Mouse (Mus musculus) midbrain, embryonic 10.5 days (tissue): ENCODE data around the gene Gm29797. TPM values are rescaled to one million over a fixed set of nuclear protein-coding genes. Genes with fewer than 3 reads are reported as not detected.

Experiments
- DNase-seq: peaks from one replicate; pipeline ENCODE4 v3.0.0-alpha.2; 2017; ENCODE audit warnings: low spot score
- H3K27ac ChIP-seq: fragments of 300-500 bp; sonication (generic); replicated peaks from 2 replicates; pipeline ENCODE4 v1.5.1; 2016; ENCODE audit warnings: mild to moderate bottlenecking
- H3K27me3 ChIP-seq: fragments of 300-500 bp; sonication (generic); 2 replicates; pipeline ENCODE4 v1.6.1; 2016; ENCODE audit warnings: low read depth, mild to moderate bottlenecking; ENCODE audit not compliant: poor library complexity, severe bottlenecking
- H3K36me3 ChIP-seq: fragments of 300-500 bp; sonication (generic); 2 replicates; pipeline ENCODE4 v1.6.1; 2016; ENCODE audit warnings: mild to moderate bottlenecking, moderate library complexity
- H3K4me1 ChIP-seq: fragments of 300-500 bp; sonication (generic); 2 replicates; pipeline ENCODE4 v1.6.1; 2016
- H3K4me3 ChIP-seq: fragments of 300-500 bp; sonication (generic); 2 replicates; pipeline ENCODE4 v1.5.1; 2016; ENCODE audit warnings: mild to moderate bottlenecking, moderate library complexity
- H3K9me3 ChIP-seq: fragments of 300-500 bp; sonication (generic); replicated peaks from 2 replicates; pipeline ENCODE4 v1.6.1; 2016; ENCODE audit warnings: mild to moderate bottlenecking
- WGBS: fragments of 180-500 bp; shearing (Covaris S2); methylation state at CpG from one replicate; pipeline ENCODE4 v1.1.7; 2016; 5-methylcytosine and 5-hydroxymethylcytosine counted together
- polyA plus RNA-seq: library from polyadenylated mRNA; unstranded; fragments of >200 nt; fragmentation: Nextera tagmentation; extraction: Ambion mirVana; gene quantifications from 2 replicates; pipeline ENCODE4 v1.2.1, GENCODE M21; 2016

Gm29797 gene
- 0.19 and 0.32 TPM in 2 replicates for polyA plus RNA-seq

DNA sequence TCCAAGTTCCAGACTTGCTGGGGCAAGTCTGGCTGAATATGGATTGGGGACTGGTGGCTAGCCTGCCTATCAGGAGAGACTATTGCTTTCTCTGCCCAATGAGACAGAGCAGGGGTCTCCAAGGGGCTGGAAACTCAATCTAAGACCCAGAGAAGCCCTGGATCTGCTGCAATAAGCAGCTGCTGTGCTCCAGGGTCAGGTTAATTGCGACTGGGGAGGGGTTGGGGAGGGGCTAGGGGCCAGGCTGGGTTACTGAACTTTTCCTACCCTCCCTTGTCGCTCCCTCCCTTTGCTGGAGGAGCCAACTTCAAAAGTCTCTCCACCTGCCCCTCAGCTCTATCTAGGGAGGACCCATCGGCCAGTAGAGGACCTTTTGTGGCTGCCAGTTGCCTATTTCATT lies at the start of gene Gm29797:
Gene Gm29797 (plus strand): TSS at position 301 of the 400 bp plus-strand sequence.
- Histone ChIP-seq H3K9me3 (no peaks in the 10 kb centered on the region), H3K36me3 (peaks cover 66% of the 10 kb centered on the region), H3K27me3 (no peaks in the 10 kb centered on the region), H3K4me1 (peaks cover 17% of the 10 kb centered on the region), H3K4me3 (no peak within 1 kb of the TSS), H3K27ac (no peak within 1 kb of the TSS)
- 66% methylated on average over 3 of the region's 3 CpGs for WGBS
- DNase-seq = no peak

DNA sequence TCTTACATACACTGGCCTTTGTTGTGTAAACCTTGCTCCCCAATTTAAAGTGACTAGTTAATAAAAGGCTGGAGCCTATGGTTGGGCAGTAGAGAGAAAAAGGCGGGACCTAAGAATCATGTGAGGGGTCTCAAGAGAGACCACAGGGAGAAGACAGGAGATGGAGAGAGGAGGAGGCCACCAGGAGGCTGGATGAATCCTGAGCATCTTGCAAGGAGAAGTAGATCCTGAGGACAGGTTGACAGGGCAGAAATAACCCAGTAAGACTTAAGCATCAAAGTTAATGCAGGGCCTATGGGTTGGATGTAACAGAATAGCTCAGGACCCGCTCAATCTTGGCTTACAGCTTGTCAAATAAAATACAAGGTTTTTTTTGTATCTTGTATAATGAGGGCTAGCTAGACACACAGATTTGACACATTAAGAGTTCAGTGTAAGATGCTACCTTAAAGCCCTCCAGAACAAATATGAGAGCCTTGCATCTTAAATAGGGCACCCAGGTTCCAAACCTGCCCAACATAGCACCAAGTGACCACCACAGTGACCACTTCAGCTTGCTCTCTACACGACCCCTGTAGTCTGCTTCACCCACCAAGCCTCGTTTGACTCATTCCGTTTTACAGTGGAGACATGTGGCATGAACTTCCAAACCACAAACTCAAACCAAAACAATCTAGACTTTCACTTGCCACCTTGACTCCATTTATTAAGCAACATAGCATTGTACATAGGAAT lies 37.9 kb upstream of the Gm29797 start:
- Histone ChIP-seq H3K4me3 (no peak overlapping the region), H3K36me3 (peaks cover 85% of the 10 kb centered on the region), H3K27me3 (no peaks in the 10 kb centered on the region), H3K9me3 (no peaks in the 10 kb centered on the region), H3K27ac (no peak overlapping the region), H3K4me1 (no peaks in the 10 kb centered on the region)
- no peak for DNase-seq
- 91% methylated on average over 5 of the region's 5 CpGs for WGBS

DNA sequence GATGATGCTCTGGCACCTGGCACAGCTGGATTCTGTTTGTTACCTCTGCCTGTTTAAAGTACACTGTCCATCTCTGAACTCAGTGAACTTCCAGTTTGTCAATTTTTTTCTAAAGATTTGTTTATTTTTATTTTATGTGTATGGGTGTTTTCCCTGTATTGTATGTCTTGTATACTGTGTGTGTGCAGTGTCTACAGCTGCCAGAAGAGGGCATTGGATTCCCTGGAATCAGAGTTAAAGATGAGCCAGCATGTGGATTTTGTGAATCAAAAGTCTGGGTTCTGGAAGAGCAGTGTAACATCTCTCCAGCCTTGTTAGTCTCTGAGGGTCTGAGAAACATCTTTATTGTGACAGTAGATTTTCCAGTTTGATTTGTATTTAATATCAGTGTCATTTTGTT lies 33.4 kb upstream of the Gm29797 start:
- Histone ChIP-seq H3K4me3 (no peak overlapping the region), H3K9me3 (no peaks in the 10 kb centered on the region), H3K27me3 (no peaks in the 10 kb centered on the region), H3K36me3 (peaks cover 76% of the 10 kb centered on the region), H3K27ac (no peak overlapping the region), H3K4me1 (no peaks in the 10 kb centered on the region)
- peak; percentile 14 for DNase-seq

DNA sequence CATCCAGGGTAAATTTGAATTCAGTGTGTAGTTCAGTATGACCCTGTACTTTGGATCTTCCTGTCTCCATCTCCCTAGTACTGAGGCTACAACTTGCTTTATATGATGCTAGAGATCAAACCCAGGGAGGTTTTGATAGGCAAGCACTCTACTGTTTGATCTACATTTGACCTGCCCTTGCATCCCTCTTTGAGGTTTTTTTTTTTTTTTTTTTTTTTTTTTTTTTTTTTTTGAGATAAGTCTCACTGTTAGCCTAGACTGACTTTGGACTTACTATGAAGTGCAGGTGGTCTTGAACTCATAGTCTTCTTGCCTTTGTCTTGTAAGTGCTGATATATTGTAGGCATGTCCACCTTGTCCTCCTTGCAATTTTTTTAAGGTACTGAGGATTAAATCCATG lies 28.4 kb upstream of the Gm29797 start:
- Histone ChIP-seq H3K27me3 (no peaks in the 10 kb centered on the region), H3K36me3 (peaks cover 72% of the 10 kb centered on the region)

DNA sequence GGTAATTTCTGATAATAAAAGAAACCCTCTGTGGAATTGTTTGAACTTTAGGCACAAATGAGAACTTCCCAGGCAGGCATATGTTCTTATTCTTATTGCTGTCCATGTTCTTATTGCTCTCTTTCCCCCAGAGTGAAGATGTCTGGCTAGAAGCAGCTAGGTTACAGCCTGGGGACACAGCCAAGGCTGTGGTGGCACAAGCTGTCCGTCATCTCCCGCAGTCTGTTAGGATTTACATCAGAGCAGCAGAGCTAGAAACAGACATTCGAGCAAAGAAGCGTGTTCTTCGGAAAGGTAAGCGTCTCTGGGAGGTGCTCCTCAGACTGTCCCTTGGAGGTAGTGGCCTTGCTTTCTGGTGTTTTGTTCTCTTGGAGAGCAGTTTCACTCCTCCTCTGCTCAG lies 24.2 kb upstream of the Gm29797 start:
- Histone ChIP-seq H3K27ac (no peak overlapping the region), H3K27me3 (no peaks in the 10 kb centered on the region), H3K4me1 (no peaks in the 10 kb centered on the region), H3K36me3 (peaks cover 86% of the 10 kb centered on the region), H3K4me3 (no peak overlapping the region), H3K9me3 (no peaks in the 10 kb centered on the region)
- no peak for DNase-seq
- 94% methylated on average over 6 of the region's 6 CpGs for WGBS

More for the DNA sequence above, 28.4 kb upstream of the Gm29797 start:
- H3K9me3 ChIP-seq = no peaks in the 10 kb centered on the region
- no peak for DNase-seq
- H3K27ac ChIP-seq = no peak overlapping the region
- no peaks in the 10 kb centered on the region for H3K4me1 ChIP-seq
- H3K4me3 ChIP-seq = no peak overlapping the region

DNA sequence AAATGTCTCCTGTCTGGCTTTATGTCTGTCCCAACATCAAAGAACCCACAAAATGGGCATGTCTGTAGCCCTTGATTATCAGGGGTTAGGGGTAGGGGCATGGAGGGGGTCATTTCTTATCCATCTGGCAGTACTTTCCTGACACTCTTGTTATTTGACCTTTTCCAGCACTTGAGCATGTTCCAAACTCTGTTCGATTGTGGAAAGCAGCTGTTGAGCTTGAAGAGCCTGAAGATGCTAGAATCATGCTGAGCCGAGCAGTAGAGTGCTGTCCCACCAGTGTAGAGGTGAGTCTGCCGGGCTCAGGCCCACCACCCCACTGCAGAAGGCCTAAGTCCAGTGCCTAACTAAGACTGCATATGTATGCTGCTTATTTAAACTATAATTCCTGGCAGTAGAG lies 21.0 kb upstream of the Gm29797 start:
- WGBS = 90% methylated on average over 3 of the region's 3 CpGs
- H3K27me3 ChIP-seq = no peaks in the 10 kb centered on the region
- H3K27ac ChIP-seq = no peak overlapping the region
- H3K36me3 ChIP-seq = peaks cover 92% of the 10 kb centered on the region
- no peaks in the 10 kb centered on the region for H3K9me3 ChIP-seq
- no peak for DNase-seq
- H3K4me1 ChIP-seq = no peaks in the 10 kb centered on the region
- H3K4me3 ChIP-seq = no peak overlapping the region

DNA sequence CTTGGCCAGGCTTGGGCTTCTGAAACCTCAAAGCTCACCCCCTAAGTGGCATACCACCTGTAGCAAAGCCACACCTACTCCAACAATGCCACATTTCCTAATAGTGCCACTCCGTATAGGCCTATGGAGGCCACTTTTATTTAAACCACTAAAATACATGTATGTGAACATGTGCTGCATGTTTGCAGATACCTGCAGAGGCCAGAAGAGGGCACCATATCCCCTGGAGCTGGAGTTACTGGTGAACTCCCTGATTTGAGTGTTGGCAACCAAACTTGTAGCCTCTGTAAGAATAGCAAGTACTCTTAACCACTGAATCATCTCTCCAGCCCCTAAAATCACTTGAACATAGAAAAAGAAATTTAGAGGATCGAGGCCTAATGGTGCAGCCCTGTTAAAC lies 12.5 kb upstream of the Gm29797 start:
- Histone ChIP-seq H3K9me3 (no peaks in the 10 kb centered on the region), H3K36me3 (peaks cover 96% of the 10 kb centered on the region), H3K27me3 (no peaks in the 10 kb centered on the region), H3K27ac (no peak overlapping the region), H3K4me3 (no peak overlapping the region), H3K4me1 (no peaks in the 10 kb centered on the region)
- DNase-seq = peak; percentile 40
- WGBS = 87% methylated on average over 2 of the region's 2 CpGs

DNA sequence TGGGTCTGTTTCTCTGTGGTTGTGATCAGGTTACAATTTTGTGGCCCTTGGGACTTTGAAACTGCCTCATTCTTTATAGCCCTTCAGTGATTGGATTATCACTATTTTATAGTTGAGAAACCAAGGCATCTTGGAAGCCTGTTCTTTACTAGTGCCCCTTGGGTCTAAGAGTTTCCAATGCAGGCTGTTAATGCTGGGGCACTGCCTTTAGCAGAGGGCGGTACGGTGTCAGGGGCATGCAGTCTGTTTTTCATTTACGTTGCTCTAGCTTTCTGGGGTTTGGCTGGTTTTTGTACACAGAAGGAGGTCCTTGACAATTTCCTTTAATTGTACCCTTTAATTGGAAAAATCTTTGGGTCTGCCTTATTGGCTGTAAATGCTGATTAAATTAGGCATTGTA lies 11.2 kb upstream of the Gm29797 start:
- no peaks in the 10 kb centered on the region for H3K27me3 ChIP-seq
- WGBS = 89% methylated on average over 3 of the region's 3 CpGs
- no peaks in the 10 kb centered on the region for H3K9me3 ChIP-seq
- no peak for DNase-seq
- peaks cover 96% of the 10 kb centered on the region for H3K36me3 ChIP-seq
- H3K4me3 ChIP-seq = no peak overlapping the region
- H3K4me1 ChIP-seq = no peaks in the 10 kb centered on the region
- H3K27ac ChIP-seq = no peak overlapping the region

DNA sequence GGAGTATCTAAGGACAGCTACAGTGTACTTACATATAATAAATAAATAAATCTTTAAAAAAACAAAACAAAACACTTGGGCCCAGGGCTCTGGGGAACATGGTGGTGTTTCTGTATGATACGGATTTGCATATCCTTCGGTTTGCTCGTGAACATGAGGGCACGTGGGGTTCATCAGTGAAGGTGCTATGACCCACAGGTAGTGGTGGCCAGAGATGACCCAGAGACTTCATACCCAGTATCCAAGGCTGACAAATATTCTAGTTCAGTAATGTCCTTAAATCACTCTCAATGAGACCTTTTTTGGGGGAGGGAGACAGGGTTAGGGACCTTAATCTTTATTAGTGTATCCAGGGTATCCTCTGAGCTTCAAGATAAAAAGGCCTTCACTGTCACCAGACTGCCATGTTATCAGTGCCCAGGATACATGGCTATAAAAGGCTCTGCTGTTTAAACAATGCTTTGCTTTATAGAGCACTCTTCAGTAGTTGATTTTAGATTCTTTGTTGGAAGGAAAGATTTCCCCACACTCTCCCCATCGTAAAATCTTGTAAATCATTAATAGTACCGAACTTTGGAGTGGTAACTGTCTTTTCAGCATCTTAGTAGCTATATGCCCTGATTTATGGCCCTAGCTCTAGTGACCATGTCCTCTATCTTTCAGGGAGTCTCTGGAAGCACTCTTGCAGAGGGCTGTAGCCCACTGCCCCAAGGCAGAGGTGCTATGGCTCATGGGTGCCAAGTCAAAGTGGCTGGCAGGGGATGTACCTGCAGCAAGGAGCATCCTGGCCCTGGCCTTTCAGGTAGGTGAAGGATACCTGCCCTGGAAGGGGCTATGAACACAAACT lies 10.0 kb upstream of the Gm29797 start:
- Histone ChIP-seq H3K27ac (no peak overlapping the region), H3K4me3 (no peak overlapping the region), H3K27me3 (no peaks in the 10 kb centered on the region), H3K9me3 (no peaks in the 10 kb centered on the region), H3K4me1 (no peaks in the 10 kb centered on the region), H3K36me3 (peaks cover 95% of the 10 kb centered on the region)
- DNase-seq = no peak
- WGBS = 95% methylated on average over 6 of the region's 6 CpGs

DNA sequence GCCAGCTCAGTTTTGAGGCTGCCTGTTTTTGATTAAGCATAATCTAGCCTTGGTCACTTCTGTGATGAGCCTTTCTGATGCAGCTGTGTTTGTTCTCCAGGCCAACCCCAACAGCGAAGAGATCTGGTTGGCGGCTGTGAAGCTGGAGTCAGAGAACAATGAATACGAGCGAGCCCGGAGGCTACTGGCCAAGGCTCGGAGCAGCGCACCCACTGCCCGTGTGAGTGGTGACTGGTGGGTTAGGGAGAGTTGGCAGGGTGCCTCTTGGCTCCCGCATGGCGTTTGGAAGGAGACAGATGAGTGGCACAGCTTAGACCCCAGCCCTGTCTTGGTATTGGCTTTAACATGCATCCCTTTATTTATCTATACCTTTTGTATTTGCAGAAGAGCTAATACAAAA lies 7.9 kb upstream of the Gm29797 start:
- no peaks in the 10 kb centered on the region for H3K4me1 ChIP-seq
- no peak overlapping the region for H3K27ac ChIP-seq
- H3K4me3 ChIP-seq = no peak overlapping the region
- peaks cover 97% of the 10 kb centered on the region for H3K36me3 ChIP-seq
- H3K27me3 ChIP-seq = no peaks in the 10 kb centered on the region
- no peak for DNase-seq
- H3K9me3 ChIP-seq = no peaks in the 10 kb centered on the region
- 94% methylated on average over 10 of the region's 10 CpGs for WGBS

DNA sequence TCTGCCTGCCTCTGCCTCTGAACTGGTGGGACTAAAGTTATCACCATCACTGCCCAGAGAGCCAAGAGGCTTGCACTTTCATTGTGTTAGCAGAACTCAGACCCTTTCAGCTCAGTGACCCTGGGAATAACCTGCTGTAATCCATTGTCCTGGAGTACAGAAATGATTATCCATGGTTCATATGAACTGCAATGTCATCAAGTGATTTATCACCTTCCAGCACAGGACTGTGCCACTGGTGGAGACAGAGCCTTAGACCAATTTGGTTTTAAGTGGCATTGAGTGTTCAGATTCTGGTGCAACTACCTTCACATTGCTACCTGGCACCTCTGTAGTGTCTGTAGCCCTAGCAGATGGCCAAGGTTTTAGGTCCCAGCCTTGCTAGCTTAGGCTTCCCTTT lies 3.8 kb upstream of the Gm29797 start:
- no peak for DNase-seq
- Histone ChIP-seq H3K9me3 (no peaks in the 10 kb centered on the region), H3K4me3 (no peak overlapping the region), H3K27me3 (no peaks in the 10 kb centered on the region), H3K36me3 (peaks cover 98% of the 10 kb centered on the region), H3K4me1 (no peaks in the 10 kb centered on the region), H3K27ac (no peak overlapping the region)

DNA sequence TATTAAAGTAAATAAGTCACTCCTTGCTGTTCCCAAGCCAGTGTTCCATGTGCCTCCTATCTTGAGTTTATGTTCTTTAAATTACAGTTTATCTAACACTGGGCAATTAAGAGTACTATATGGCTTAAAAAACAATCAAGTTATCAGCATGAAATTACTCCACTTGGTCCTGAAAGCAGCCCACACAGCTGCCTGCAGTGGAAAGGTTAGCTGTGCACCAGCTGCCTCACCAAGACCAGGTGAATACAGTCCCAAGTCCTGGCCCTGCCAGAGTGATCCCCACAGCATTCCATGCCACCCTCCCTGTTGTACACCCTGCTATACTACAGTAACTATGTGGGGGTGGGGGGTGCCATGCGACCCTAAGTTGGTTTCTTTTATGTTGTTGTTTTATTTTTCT lies 3.3 kb upstream of the Gm29797 start:
- H3K9me3 ChIP-seq = no peaks in the 10 kb centered on the region
- no peak for DNase-seq
- no peaks in the 10 kb centered on the region for H3K4me1 ChIP-seq
- H3K27ac ChIP-seq = no peak overlapping the region
- H3K4me3 ChIP-seq = no peak overlapping the region
- no peaks in the 10 kb centered on the region for H3K27me3 ChIP-seq
- WGBS = 81% methylated on average over 1 of the region's 1 CpGs
- H3K36me3 ChIP-seq = peaks cover 98% of the 10 kb centered on the region

DNA sequence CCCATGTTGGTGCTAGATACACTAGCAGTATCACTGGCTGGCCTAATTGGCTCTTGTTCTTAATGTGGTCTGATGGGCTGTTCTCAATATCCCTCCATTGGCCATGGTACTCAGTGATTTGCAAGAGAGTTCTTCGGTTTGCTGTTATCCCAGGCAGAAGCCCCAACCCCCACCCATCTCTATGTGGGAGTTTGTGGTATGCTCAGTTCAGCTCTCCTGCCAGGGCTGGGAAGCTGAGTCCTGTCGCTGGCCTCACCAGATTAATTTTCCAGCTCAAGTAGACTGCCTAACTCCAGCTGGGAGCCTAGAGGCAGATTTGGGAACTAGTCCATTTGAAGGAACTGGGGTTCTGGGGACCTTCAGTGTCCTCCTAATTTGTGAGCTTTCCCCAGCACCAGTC lies 607 bp downstream of the Gm29797 start:
- DNase-seq = no peak
- Histone ChIP-seq H3K4me1 (peaks cover 20% of the 10 kb centered on the region), H3K36me3 (peaks cover 59% of the 10 kb centered on the region), H3K27me3 (no peaks in the 10 kb centered on the region), H3K4me3 (no peak overlapping the region), H3K27ac (no peak overlapping the region), H3K9me3 (no peaks in the 10 kb centered on the region)
- 74% methylated on average over 2 of the region's 2 CpGs for WGBS
